Mouse (Mus musculus) cerebellum, adult (tissue): ENCODE measurements around the gene Msx3.

Experiments used
- ATAC-seq: cut with Nextera tagmentation; 2 replicates; pipeline ENCODE4 v1.9.2; 2017; ENCODE audit warnings: mild to moderate bottlenecking, moderate library complexity, mixed read lengths; ENCODE audit not compliant: insufficient number of reproducible peaks, low FRiP score, low TSS enrichment

The Msx3 gene

GRCm38 (mm10) chr7:140058528-140058927 lies 9.6 kb upstream of the Msx3 start:
- ATAC-seq, result no peak

GRCm38 (mm10) chr7:140057413-140058407 lies 8.8 kb upstream of the Msx3 start:
- no peak for ATAC-seq

GRCm38 (mm10) chr7:140054124-140054523 lies 5.2 kb upstream of the Msx3 start:
- no peak for ATAC-seq

- no peak for ATAC-seq
Measured at GRCm38 (mm10) chr7:140049115-140049689, 313 bp upstream of the Msx3 start.

GRCm38 (mm10) chr7:140047811-140048311 lies 1.0 kb downstream of the Msx3 start:
- ATAC-seq, result no peak

- no peak for ATAC-seq
Measured at GRCm38 (mm10) chr7:140045546-140045945, 3.3 kb downstream of the Msx3 start.

GRCm38 (mm10) chr7:140042728-140043127 lies 6.2 kb downstream of the Msx3 start:
- no peak for ATAC-seq

- no peak for ATAC-seq
Measured at GRCm38 (mm10) chr7:140037171-140037555, 11.7 kb downstream of the Msx3 start.

GRCm38 (mm10) chr7:140036281-140037170 lies 12.4 kb downstream of the Msx3 start, which contains the start of the genes Zfp511 and Tubgcp2:
Gene Zfp511 (plus strand): TSS chr7:140036391.
Gene Tubgcp2 (minus strand): TSS chr7:140036669.
- ATAC-seq, result peak; percentile 90

- no peak for ATAC-seq
Measured at GRCm38 (mm10) chr7:140035456-140035855, 13.4 kb downstream of the Msx3 start.

- ATAC-seq, result no peak
Measured at GRCm38 (mm10) chr7:140033386-140033785, 15.5 kb downstream of the Msx3 start.

- ATAC-seq, result no peak
Measured at GRCm38 (mm10) chr7:140032366-140032765, 16.5 kb downstream of the Msx3 start.

- ATAC-seq, result no peak
Measured at GRCm38 (mm10) chr7:140031771-140032170, 17.1 kb downstream of the Msx3 start.

GRCm38 (mm10) chr7:140011336-140011735 lies 37.6 kb downstream of the Msx3 start:
- no peak for ATAC-seq

- ATAC-seq, result no peak
Measured at GRCm38 (mm10) chr7:140007781-140008180, 41.1 kb downstream of the Msx3 start.

- no peak for ATAC-seq
Measured at GRCm38 (mm10) chr7:140006861-140007611, 41.9 kb downstream of the Msx3 start.

- ATAC-seq, result no peak
Measured at GRCm38 (mm10) chr7:140004666-140005065, 44.2 kb downstream of the Msx3 start.

GRCm38 (mm10) chr7:140001086-140001740 lies 47.7 kb downstream of the Msx3 start:
- no peak for ATAC-seq

GRCm38 (mm10) chr7:139998691-139999350 lies 50.1 kb downstream of the Msx3 start:
- ATAC-seq, result no peak
